Mouse (Mus musculus) testis, adult 2 months (tissue): ENCODE measurements around the gene Mtus2. TPM values are rescaled to one million over a fixed set of nuclear protein-coding genes. Genes with fewer than 3 reads are reported as not detected.
"Not testable (repeated sequence)": the region's sequence is repeated elsewhere in the genome, so short reads cannot be mapped to it uniquely, and the experiment has no call there.

Source experiments
- H3K27ac ChIP-seq: fragments of 200-500 bp; 2 replicates; pipeline ENCODE4 v1.5.1; 2012; ENCODE audit warnings: low read depth, low read length; ENCODE audit not compliant: control insufficient read depth, insufficient read depth
- H3K27me3 ChIP-seq: fragments of 200-500 bp; 2 replicates; pipeline ENCODE4 v1.6.1; 2012; ENCODE audit warnings: mild to moderate bottlenecking, low read length, moderate library complexity; ENCODE audit not compliant: control insufficient read depth, insufficient read depth
- H3K36me3 ChIP-seq: fragments of 200-500 bp; 2 replicates; pipeline ENCODE4 v1.6.1; 2012; ENCODE audit warnings: mild to moderate bottlenecking, low read length; ENCODE audit not compliant: control insufficient read depth, insufficient read depth
- H3K4me1 ChIP-seq: fragments of 200-500 bp; 2 replicates; pipeline ENCODE4 v1.6.1; 2012; ENCODE audit warnings: low read length; ENCODE audit not compliant: control insufficient read depth, insufficient read depth
- H3K4me3 ChIP-seq: fragments of 200-500 bp; 2 replicates; pipeline ENCODE4 v1.5.1; 2012; ENCODE audit warnings: low read depth, mild to moderate bottlenecking, low read length, moderate library complexity, mixed read lengths; ENCODE audit not compliant: control insufficient read depth
- CTCF ChIP-seq: fragments of 200-500 bp; IDR thresholded peaks from 2 replicates; pipeline ENCODE4 v1.5.1; 2012; ENCODE audit warnings: low read depth, mild to moderate bottlenecking, inconsistent platforms, low read length, moderate library complexity; ENCODE audit not compliant: control insufficient read depth, insufficient read depth, insufficient replicate concordance
- POLR2A ChIP-seq: fragments of 200-500 bp; IDR thresholded peaks from 2 replicates; pipeline ENCODE4 v1.6.1; 2012; ENCODE audit warnings: low read depth, mild to moderate bottlenecking, inconsistent platforms, low read length, moderate library complexity; ENCODE audit not compliant: control insufficient read depth
- polyA plus RNA-seq: library from polyadenylated mRNA; depleted of rRNA; stranded (reverse); fragments of >200 nt; gene quantifications from 2 replicates; pipeline ENCODE4 v1.2.3, GENCODE M21; 2012

Mtus2 gene
- polyA plus RNA-seq, 1 experiment = 1.8 TPM

- H3K27ac ChIP-seq = no peak overlapping the region
Observed at GRCm38 (mm10) chr5:148159328-148159727, 202.2 kb downstream of the Mtus2 start.

GRCm38 (mm10) chr5:148160529-148161154 is 203.5 kb downstream of the Mtus2 start:
- H3K4me3 ChIP-seq = no peak overlapping the region
- H3K27me3 ChIP-seq = no peaks in the 10 kb centered on the region
- TF ChIP-seq CTCF (no peak), POLR2A (no peak)

More at GRCm38 (mm10) chr5:148159328-148159727, 202.2 kb downstream of the Mtus2 start:
- TF ChIP-seq CTCF = no peak
- TF ChIP-seq POLR2A = no peak
- H3K27me3 ChIP-seq = no peaks in the 10 kb centered on the region
- no peak overlapping the region for H3K4me3 ChIP-seq
- no peaks in the 10 kb centered on the region for H3K4me1 ChIP-seq
- H3K36me3 ChIP-seq = no peaks in the 10 kb centered on the region

GRCm38 (mm10) chr5:148165111-148165510 is 208.0 kb downstream of the Mtus2 start:
- TF ChIP-seq POLR2A = no peak
- no peak for TF ChIP-seq CTCF
- Histone ChIP-seq H3K4me3 (no peak overlapping the region), H3K36me3 (no peaks in the 10 kb centered on the region), H3K4me1 (no peaks in the 10 kb centered on the region), H3K27me3 (no peaks in the 10 kb centered on the region), H3K27ac (no peak overlapping the region)

More at GRCm38 (mm10) chr5:148160529-148161154, 203.5 kb downstream of the Mtus2 start:
- H3K36me3 ChIP-seq = no peaks in the 10 kb centered on the region
- H3K27ac ChIP-seq = no peak overlapping the region
- H3K4me1 ChIP-seq = no peaks in the 10 kb centered on the region

- Histone ChIP-seq H3K27me3 (no peaks in the 10 kb centered on the region), H3K4me1 (no peaks in the 10 kb centered on the region), H3K27ac (no peak overlapping the region), H3K36me3 (no peaks in the 10 kb centered on the region), H3K4me3 (no peak overlapping the region)
- TF ChIP-seq CTCF (no peak), POLR2A (no peak)
Observed at GRCm38 (mm10) chr5:148175091-148175490, 218.0 kb downstream of the Mtus2 start.

GRCm38 (mm10) chr5:148175742-148176426 is 218.8 kb downstream of the Mtus2 start:
- Histone ChIP-seq H3K36me3 (no peaks in the 10 kb centered on the region), H3K27me3 (no peaks in the 10 kb centered on the region), H3K4me1 (no peaks in the 10 kb centered on the region), H3K27ac (no peak overlapping the region), H3K4me3 (no peak overlapping the region)
- TF ChIP-seq CTCF = no peak
- TF ChIP-seq POLR2A = no peak

- not testable (repeated sequence) for H3K36me3 ChIP-seq, H3K27ac ChIP-seq, H3K4me1 ChIP-seq, H3K4me3 ChIP-seq, H3K27me3 ChIP-seq
Observed at GRCm38 (mm10) chr5:148176539-148176938, 219.4 kb downstream of the Mtus2 start.

GRCm38 (mm10) chr5:148179231-148179630 is 222.1 kb downstream of the Mtus2 start:
- TF ChIP-seq POLR2A = no peak
- no peak for TF ChIP-seq CTCF
- Histone ChIP-seq H3K36me3 (no peaks in the 10 kb centered on the region), H3K4me3 (no peak overlapping the region), H3K27me3 (no peaks in the 10 kb centered on the region), H3K4me1 (no peaks in the 10 kb centered on the region), H3K27ac (no peak overlapping the region)
